Mouse (Mus musculus): ENCODE measurements around the gene Fgd3.

Gene Fgd3

GRCm38 (mm10) chr13:49300771-49301170, 19.3 kb downstream of the Fgd3 start:
- DNase-seq: no peak

DNA sequence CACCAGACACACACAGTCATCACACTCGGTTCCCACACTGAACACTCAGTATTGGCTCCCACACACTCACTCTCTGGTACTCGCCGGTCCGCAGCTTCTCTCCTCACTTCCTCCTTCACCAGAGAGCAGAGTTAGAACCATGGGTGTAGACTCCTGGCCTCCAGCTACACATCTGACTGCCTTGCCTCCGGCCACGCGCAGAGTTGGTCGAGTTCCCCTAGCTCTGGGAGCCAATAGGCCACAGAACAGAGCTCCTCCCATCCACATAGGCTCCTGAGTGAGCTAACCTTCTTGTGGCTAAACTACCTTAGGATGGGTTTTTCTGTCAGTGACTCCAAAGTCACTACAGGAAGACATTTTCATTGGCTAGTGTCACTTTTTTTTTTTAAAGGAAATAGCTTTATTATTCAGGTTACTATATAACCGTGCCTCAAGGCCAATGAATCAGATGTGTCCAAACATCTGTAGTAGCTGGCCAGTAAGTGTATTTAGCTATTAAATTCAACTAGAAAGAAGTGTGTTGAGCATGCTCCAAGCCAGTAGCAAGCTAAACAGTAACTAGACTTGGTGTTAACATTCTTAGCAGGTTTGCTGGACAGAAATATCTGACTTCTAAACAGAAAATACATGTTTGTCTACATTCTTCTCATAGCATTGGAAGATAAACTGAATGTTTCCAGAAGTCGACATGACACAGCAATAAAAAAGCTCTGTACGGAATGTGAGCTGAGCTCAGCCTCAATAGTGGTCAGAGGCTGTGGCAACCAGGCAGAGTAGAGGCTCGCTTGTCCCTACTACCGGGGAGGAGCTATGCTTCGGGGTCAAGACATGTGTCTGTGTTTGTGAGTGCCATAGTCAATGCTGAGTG, 21.4 kb downstream of the Fgd3 start:
- DNase-seq: no peak

DNA sequence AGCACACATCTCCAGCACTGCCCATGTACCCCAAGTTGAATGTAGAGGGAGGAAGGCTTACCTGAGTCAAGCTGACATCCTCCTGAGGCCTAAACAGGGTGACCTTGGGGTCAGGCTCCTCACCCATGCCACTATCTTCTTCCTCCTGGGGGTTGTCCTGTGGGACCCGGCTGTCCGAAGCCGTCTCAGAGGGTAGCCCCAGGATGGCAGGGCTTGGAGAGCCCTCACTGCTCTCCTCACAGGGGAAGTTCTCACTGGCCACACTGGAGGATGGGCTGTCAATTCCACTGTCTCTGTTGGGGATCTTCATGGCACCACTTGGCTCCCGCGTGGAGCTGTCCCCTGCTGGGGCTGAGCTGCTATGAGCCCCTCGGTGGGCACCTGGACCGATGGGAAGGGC, 23.8 kb downstream of the Fgd3 start:
- no peak for DNase-seq

GRCm38 (mm10) chr13:49294108-49294507, 26.0 kb downstream of the Fgd3 start:
- no peak for DNase-seq

GRCm38 (mm10) chr13:49291949-49292348, 28.2 kb downstream of the Fgd3 start:
- no peak for DNase-seq

DNA sequence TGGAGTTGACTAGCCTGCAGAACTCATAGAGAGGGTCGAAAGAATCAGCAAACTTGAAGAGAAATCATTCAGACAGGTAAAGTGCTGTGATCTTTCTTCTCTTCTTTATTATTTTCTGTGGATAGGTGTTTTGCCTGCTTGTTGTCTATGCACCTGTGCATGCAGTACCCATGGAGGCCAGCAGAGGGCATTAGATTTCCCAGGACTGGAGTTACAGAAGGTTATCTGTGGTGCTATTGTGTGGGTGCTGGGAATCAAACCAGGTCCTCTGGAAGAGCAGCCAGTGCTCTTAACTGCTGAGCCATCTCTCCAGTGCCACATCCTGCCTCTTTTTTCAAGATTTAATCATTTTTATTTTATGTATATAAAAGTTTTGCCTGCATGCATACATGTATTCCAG, 28.7 kb downstream of the Fgd3 start:
- DNase-seq: no peak

- no peak for DNase-seq
Measured at GRCm38 (mm10) chr13:49287224-49287623, 32.9 kb downstream of the Fgd3 start.

DNA sequence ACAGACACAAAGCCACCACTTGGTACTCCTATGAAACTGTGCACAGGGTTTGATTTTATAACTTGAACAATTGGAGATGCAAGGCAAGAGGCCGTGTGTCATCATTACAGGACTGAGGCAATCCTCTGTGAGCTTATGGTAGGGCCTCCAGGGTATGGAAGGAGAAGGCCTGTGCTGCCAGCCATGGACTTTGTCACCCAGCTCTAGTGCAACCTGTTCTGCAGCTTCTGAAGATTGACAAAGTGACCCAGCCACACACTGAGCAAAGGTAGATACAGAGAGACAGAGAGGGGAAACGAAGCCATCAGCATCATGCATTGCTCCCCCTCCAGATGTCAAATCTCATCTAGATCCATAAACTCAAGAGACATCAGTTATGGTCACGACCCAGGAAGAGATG, 33.4 kb downstream of the Fgd3 start:
- no peak for DNase-seq

- DNase-seq: no peak
Measured at GRCm38 (mm10) chr13:49283686-49284085, 36.4 kb downstream of the Fgd3 start.

- DNase-seq: no peak
Measured at GRCm38 (mm10) chr13:49282168-49282567, 37.9 kb downstream of the Fgd3 start.

GRCm38 (mm10) chr13:49271831-49272765, 48.0 kb downstream of the Fgd3 start:
- no peak for DNase-seq

DNA sequence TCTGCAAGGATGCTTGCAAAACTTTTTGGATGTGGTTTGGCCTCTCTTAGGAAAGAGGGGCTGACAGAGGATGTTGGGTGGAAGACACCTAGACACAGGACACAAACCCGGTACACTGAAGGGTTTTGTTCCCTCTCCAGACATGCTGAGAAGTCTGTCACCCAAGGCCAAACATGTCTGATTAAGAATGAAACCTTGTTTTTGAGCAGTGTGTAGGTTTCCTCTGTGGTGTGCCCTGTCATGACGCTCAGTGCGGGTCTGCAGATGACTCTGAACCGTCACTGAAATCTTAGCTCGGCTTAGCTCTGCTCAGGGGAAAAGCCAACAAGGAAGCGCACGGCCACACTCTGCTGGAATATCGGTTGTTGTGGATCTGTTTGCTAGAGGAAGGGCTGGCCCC, 49.6 kb downstream of the Fgd3 start:
- DNase-seq: no peak

GRCm38 (mm10) chr13:49267645-49268044, 52.5 kb downstream of the Fgd3 start:
- no peak for DNase-seq

DNA sequence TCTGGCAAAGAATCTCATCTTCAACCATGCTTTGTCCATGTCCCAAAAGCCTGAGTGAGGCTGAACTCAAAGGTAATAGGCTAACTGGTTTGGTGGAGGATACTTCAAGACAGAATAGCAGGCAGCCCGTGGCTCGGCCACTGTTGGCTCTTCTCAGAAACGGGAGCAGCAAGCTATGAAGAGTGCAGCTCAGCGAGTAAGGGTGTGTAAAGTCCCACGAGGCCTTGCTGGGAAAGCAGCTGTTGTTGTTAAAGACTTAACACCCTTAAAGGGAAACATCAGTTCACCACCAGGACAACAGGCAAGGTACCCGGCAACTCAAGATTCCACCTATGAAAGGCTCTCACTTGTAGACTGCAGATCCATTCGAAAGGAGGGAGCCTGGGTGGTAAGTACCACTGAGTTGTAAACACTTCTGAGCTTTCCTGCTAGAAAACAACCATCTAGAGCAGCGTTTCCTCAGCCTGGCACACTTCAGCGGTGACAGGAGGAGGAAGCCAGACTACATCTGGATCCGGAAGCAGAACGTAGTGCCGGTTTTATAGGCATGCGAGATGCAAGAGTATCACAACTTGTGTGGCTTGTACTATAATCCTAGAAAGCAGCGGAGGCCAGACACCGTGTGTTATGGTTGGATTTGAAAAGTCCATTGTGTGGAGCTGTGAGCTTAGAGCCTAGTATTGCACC, 59.9 kb downstream of the Fgd3 start:
- no peak for DNase-seq

DNA sequence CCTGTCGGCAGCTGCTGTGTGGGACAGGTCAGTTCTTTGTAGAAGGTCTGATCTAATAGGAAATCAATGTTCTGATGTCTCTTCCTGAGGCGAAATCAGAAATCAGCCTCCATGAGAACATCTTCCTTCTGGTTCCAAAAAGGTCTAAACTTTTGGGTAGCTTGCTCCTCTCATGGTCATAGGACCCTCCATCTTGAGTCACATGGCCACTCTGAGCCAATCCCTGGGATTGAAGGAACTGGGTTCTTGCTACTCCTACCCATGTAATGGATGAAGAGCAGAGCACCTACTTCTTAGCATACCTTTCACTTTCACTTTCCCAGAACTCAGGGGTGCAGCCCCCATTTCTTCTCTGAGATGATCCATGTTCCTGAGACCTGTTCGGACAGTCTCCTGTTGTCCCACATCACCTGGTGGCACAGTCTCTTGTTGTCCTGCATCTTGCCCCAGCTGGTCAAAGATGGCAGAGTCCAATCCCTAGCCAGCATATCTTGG, 62.2 kb downstream of the Fgd3 start:
- no peak for DNase-seq

- no peak for DNase-seq
Measured at GRCm38 (mm10) chr13:49252746-49253145, 67.4 kb downstream of the Fgd3 start.

- DNase-seq: no peak
Measured at GRCm38 (mm10) chr13:49252113-49252512, 68.0 kb downstream of the Fgd3 start.

DNA sequence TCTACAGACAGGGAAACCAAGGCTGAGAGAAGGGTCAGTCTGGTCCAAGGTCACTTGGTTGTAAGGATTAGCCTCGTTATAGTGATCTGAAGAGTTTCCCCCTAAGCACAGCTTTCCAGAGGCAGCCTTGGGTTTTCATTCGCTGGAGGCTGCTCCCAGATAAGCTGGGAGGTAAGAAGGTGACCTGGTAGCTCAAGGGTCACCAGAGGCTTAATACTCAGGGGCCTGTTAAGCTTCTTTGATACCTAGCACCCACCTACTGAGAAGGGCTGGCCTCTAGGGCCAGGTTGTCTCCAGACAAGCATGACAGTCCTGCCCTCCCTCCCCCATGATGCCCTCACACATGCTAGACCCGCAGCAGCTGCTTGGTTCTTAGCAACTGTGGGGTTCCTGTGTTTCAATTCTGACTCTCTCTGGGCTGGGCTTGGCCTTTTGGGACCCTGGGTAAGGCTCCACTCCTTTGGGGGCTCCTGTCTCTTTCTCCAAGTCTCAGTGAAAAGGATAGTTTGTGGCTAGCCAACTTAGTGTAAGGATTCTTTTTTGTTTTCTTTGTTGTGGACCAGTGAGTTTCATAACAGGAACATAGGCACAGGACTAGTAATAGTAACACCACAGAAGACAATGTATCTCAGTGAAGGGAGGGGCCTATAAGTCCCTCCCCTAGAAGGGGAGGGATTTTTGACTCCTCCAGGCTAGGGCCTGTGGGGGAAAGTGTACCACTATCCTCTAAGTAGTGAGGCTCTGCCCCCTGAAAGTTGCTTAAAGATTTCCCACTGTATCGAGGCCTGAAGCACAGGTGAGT, 69.2 kb downstream of the Fgd3 start:
- DNase-seq: no peak

DNA sequence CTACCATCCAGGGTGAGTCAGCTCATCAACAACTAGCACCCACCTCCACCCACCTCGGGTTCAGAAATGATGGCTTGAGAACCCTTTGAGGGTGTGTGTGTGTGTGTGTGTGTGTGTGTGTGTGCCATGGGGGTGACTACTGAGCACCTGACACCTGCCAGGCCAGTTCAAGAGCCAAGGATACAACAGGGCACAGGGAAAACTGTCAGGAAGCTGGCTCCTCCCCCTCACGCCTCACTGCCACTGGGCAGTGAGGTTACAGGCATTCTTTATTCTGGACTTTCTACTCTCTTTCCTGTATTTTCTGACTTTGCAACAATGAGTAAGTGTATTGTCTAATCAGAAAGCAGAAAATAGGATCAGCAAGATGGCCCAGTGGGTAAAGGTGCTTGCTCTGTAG, 70.5 kb downstream of the Fgd3 start:
- DNase-seq: no peak

DNA sequence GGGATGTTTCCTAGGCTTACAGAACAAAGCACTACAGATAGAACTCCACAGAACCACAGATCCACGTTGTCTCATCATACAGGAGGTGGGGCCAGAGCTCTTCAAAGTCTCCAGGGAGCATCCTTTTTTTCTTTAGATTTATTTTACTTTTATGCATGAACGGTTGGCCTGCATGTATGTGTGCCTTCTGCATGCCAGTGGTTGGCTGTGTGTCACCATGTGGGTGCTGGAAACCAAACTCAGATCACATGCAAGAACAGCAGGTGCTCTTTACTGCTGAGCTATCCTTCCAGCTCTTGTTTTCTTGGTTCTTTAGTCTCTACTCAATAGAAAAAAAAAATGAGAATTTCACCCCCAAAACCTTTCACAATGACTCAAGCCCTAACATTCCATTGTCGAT, 71.2 kb downstream of the Fgd3 start:
- no peak for DNase-seq

DNA sequence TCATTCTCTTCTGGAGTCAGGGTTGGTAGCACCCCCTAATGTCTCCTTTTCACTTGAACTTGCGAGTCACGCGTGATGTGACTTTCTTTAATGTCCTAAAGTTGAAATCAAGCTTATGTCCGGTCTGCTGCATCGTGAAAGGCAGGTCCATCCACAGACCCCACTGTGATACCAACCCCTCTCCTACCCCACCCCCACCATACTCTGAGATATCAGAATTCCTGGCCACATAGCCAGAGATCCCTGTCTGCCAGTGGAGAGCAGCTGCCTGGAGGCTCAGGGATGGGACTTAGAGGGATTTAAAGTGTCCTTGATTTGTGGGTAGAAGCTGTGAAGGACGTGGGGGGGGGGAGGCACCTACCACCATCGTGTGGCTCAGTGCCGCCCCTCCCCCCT, 71.6 kb downstream of the Fgd3 start, which contains the start of gene Susd3:
Susd3 (minus strand) TSS at position 240 of the 396 bp plus-strand sequence.
- no peak for DNase-seq
